Mouse (Mus musculus): ENCODE data around the gene Nsun2.
"Not testable (repeated sequence)": the region's sequence is repeated elsewhere in the genome, so short reads cannot be mapped to it uniquely, and the experiment has no call there.

The Nsun2 gene

GRCm38 (mm10) chr13:69554255-69554654 is 20.7 kb downstream of the Nsun2 start:
- DNase-seq (ENCODE audit: low spot score), result no peak

- no peak for DNase-seq (ENCODE audit: low spot score)
These were observed 21.5 kb downstream of the Nsun2 start for GRCm38 (mm10) chr13:69555045-69555444.

- no peak for DNase-seq (ENCODE audit: low spot score)
These were observed 22.5 kb downstream of the Nsun2 start for GRCm38 (mm10) chr13:69555957-69556482.

GRCm38 (mm10) chr13:69556728-69557127 is 23.2 kb downstream of the Nsun2 start:
- DNase-seq (ENCODE audit: low spot score), result no peak

- no peak for DNase-seq (ENCODE audit: low spot score)
These were observed 24.6 kb downstream of the Nsun2 start for GRCm38 (mm10) chr13:69558098-69558660.

GRCm38 (mm10) chr13:69559291-69559961 is 25.9 kb downstream of the Nsun2 start:
- DNase-seq (ENCODE audit: low spot score), result peak; percentile 20

GRCm38 (mm10) chr13:69562004-69562403 is 28.5 kb downstream of the Nsun2 start:
- DNase-seq (ENCODE audit: low spot score), result no peak

GRCm38 (mm10) chr13:69562654-69563574 is 29.4 kb downstream of the Nsun2 start:
- DNase-seq (ENCODE audit: low spot score), result no peak

- no peak for DNase-seq (ENCODE audit: low spot score)
These were observed 30.4 kb downstream of the Nsun2 start for GRCm38 (mm10) chr13:69563905-69564304.

- DNase-seq (ENCODE audit: low spot score), result no peak
These were observed 31.0 kb downstream of the Nsun2 start for GRCm38 (mm10) chr13:69564573-69564972.

- DNase-seq (ENCODE audit: low spot score), result not testable (repeated sequence)
These were observed 31.9 kb downstream of the Nsun2 start for GRCm38 (mm10) chr13:69565401-69565800.

- DNase-seq (ENCODE audit: low spot score), result no peak
These were observed 35.7 kb downstream of the Nsun2 start for GRCm38 (mm10) chr13:69569201-69569600.

- DNase-seq (ENCODE audit: low spot score), result no peak
These were observed 39.0 kb downstream of the Nsun2 start for GRCm38 (mm10) chr13:69572594-69572993.

- DNase-seq (ENCODE audit: low spot score), result no peak
These were observed 43.1 kb downstream of the Nsun2 start for GRCm38 (mm10) chr13:69576676-69577075.

GRCm38 (mm10) chr13:69577181-69577834 is 43.8 kb downstream of the Nsun2 start:
- no peak for DNase-seq (ENCODE audit: low spot score)

- DNase-seq (ENCODE audit: low spot score), result no peak
These were observed 48.9 kb downstream of the Nsun2 start for GRCm38 (mm10) chr13:69582411-69582810.

GRCm38 (mm10) chr13:69583591-69583990 is 50.0 kb downstream of the Nsun2 start:
- DNase-seq (ENCODE audit: low spot score), result no peak

- DNase-seq (ENCODE audit: low spot score), result no peak
These were observed 52.3 kb downstream of the Nsun2 start for GRCm38 (mm10) chr13:69585828-69586227.

GRCm38 (mm10) chr13:69586337-69586736 is 52.8 kb downstream of the Nsun2 start:
- no peak for DNase-seq (ENCODE audit: low spot score)

GRCm38 (mm10) chr13:69587849-69588248 is 54.3 kb downstream of the Nsun2 start:
- no peak for DNase-seq (ENCODE audit: low spot score)

GRCm38 (mm10) chr13:69588263-69588662 is 54.7 kb downstream of the Nsun2 start:
- no peak for DNase-seq (ENCODE audit: low spot score)

GRCm38 (mm10) chr13:69591338-69591737 is 57.8 kb downstream of the Nsun2 start:
- no peak for DNase-seq (ENCODE audit: low spot score)
